Mouse (Mus musculus) frontal cortex, postnatal 36 days (tissue): ENCODE measurements around the gene Cdkn2aipnl.

Source experiments
- DNase-seq, 2 experiments: peaks; one replicate each; pipeline ENCODE4 v3.0.0; 2022; ENCODE audit warnings: low spot score in 2 of 2

Gene Cdkn2aipnl

GRCm38 (mm10) chr11:52003772-52004528 is 36.5 kb downstream of the Cdkn2aipnl start, which contains the start of gene Cdkl3:
Cdkl3 (plus strand) TSS chr11:52004221.
- peak; percentile 85 to 87 for DNase-seq

- no peak for DNase-seq
These were observed 38.1 kb downstream of the Cdkn2aipnl start for GRCm38 (mm10) chr11:52005586-52005985.

GRCm38 (mm10) chr11:52011011-52011410 is 43.5 kb downstream of the Cdkn2aipnl start:
- no peak for DNase-seq

- DNase-seq: no peak
These were observed 44.1 kb downstream of the Cdkn2aipnl start for GRCm38 (mm10) chr11:52011541-52011940.

- DNase-seq: peak in 1 of 2 experiments; percentile 57
These were observed 50.8 kb downstream of the Cdkn2aipnl start for GRCm38 (mm10) chr11:52018217-52018616.
